Mouse (Mus musculus) 3T3-L1 (cell line): ENCODE measurements around the gene Itga6.
"Not testable (repeated sequence)": the region's sequence is repeated elsewhere in the genome, so short reads cannot be mapped to it uniquely, and the experiment has no call there.

Experiments
- DNase-seq: peaks from one replicate; pipeline ENCODE4 v3.0.0-alpha.2; 2015; ENCODE audit warnings: low read depth, low spot score

The Itga6 gene

DNA sequence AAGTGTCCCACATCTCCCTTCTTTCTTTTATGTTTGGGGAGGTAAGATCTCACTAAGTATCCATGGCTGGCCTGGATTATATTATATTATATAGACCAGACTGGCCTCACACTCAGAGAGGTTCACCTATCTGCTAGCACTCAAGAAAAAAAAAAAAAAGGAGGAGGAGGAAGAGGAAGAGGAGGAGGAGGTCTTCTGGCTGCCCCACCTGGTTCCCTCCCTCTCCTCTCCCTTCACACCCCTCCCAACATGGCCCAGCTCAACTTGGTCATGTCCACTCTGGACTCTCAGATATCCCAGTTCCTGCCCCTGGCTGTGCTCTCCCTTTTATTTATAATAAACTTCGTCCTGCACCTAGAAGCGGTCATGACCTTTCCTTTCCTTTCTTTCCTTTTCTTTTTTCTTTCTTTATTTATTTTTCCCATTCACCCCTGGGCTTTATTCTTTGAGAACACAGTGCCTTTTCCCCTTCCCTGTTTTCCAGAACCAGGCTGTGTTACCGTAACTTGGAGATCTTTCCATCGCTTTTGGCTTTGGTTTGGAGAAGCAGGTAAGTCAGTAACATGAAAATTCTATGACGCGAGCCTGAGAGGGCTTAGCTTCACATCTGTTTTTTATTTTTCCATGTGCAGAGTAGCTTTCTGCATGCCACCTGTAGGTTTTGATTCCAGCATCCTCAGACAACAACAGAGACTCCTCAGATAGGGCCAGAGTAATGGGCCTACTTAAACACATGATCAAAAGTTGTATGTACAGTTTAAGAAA, at the start of gene Itga6:
Itga6 (plus strand) TSS at position 7 of the 765 bp plus-strand sequence.
- no peak for DNase-seq

DNA sequence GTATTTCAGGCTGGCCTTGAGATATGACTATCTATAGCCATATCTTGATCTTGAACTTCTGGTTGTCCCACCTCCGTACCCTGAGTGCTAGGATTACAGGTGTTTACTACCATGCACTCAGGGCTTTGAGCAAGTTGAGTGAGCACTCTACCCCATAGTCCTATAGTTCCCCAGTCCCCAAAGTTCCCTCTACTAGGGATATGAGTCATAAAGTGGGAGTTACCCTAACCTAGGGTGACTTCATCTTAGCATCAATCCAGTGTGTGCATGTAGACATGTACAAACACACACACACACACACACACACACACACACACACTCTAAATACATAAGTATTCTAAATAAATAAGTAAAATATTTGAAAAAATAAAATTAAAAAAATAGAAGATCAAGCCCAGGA, 48.6 kb upstream of the Itga6 start:
- DNase-seq = peak; percentile 41

DNA sequence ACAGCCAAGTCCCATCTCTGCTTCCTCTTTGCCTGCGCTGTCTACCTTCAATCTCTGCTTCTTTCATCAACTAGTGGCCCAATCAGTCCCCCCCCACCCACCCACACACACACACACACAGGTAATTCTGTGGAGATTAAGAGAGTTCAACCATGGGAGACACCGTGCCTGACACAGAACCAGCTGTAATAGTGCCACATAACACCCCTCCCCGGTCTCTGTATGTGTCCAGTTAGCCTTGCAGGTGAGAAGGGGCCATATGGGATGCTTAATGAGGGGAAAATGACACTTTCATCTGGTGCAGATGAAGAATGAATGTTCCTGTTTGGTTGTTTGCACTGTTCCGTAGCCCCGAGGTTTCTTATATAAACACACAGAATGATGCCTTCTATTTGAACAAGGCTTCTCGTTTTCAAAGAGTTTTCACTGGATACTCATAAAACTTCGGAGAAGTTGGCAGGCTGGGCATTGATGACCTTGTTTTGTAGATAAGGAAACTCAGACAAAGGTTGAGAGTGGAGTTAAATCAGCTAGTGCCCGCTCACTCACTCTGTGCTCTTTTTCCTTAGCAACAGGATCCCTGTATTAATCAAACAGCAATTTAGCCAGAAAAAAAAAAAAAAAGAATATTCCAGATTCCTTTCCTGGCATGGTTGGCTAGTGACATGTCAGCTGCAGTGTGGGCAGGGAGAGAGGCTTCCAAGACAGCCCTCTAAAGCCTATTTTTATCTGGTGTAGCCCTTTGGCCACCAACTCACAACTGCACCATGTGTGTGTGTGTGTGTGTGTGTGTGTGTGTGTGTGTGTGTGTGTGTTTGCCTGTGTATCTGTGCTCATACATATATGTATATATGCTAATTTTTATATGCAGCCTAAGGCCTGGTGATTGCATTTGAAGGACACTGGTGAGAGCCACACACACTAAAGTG, 47.7 kb upstream of the Itga6 start:
- no peak for DNase-seq

DNA sequence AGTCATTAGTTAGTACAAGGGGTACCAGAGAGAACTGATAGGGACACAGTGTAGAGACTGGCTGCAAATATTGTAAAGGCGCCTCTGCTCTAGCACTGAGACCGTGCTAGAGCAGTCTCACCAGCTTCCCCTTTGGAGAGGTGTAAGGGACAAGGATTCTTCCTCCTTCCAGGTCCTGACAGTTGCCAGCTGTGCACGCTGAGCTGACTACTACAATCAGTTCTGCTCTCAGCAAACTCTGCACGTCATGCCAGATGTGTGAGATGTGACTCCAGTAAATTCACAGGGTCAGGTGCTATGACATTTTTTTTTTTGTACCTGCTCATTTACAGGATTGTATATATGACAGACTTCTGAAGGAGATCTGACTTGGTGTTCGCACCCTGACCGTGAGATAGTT, 47.0 kb upstream of the Itga6 start:
- no peak for DNase-seq

DNA sequence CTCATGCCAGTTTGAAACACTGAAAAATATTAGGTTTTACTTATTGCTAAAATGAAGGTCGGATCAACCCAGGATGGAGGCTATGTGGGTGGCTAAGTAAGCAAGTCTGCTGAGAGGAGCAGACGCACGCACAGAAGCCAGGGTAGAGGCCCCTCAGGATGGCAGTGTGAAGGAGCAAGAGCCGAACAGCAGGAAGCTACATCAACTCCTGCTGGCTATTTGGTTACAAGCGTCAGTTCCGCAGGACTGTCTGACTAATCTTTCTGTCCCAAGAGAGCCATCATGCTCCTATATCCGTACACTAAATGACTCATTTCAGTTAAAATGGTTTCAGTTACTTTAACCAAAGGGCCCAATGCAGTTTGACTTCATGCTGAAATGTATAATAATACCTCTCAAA, 46.5 kb upstream of the Itga6 start:
- DNase-seq = peak; percentile 95

DNA sequence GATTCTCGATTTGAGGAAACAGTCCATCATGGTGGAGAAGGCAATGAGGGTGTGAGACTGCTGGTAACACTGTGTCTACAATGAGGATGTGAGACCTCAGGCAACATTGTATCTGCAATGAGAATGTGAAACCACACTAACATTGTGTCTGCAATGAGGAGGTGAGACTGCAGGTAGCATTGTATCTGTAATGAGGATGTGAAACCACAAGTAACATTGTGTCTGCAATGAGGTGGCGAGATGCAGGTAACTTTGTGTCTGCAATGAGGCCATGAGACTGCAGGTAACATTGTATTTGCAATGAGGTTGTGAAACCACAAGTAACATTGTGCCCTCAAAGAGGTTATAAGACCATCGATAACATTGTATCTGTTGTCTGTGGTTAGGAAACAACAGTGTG, 44.1 kb upstream of the Itga6 start:
- DNase-seq = no peak

DNA sequence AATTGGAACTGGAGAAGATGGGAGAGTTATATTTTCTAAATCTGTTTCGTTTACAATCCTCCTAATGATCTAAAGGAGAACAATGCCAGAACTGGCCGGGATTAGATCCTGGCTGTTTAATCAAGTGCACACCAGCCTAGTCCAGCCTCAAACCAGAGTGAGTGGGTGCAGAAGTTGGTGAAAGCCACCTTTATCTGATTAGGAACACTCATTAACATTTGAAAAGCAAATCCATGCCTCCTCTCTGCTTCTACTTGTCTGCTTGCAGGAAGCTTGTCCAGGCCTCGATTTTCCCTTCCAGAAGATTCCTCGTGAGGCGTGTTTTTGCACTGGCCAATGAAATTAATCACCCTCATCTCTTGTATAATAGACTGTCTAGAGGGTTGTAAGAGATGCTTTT, 41.1 kb upstream of the Itga6 start:
- DNase-seq = no peak

DNA sequence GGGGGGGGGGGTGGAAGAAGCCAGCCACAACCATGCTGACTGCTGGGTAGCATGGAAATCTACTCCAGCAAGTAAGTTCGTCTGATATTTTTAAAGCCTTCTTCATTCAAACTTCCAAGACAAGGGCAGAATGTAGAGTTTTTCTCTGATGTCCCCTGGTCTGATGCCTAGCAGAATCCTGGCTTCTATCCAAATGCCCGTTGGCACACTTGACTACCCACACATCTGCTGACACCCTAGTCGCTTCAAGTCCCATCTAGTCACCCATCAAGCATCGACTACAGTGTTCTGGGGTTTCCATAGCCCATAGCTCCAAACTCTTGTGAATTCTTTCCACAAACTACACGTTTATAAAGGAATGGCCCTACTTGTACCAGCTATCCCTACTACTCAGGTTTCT, 36.5 kb upstream of the Itga6 start:
- no peak for DNase-seq

DNA sequence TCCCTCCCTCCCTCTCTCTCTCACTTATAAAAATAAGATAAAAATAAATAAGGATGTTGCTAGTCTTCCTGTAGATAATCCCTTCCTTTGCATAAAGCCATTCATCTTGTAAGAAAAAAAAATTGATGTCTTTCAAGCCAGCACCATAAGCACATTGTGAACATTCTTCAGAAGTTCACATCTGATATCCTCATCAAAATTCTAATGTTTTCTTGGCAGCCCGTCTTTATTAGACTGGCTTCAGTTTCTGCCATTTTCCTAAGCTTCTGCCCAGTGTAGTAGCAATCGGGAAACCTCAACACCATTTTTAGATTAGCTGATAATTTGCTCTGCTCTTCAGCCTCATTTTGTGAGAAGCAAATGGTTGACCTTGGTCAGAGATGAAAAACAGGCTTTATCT, 33.8 kb upstream of the Itga6 start:
- DNase-seq = no peak

DNA sequence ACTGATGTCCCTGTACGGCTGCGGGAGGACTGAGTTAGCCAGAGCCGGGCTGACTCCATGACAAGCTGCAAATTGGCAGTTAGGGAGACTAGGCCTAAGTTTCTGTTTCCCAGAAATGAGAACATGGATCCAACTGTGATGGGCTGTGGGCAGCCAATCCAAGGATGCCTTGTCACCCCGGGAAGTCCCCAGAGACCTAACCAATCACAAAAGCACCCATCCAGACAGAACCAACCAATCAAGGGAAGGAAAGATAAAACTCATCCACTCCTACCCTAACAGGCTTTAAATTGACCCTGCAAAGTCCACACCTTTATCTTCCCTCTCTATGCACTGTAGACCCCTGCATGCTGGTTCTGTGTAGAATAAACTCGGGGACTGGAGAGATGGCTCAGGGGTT, 31.0 kb upstream of the Itga6 start:
- DNase-seq = no peak

DNA sequence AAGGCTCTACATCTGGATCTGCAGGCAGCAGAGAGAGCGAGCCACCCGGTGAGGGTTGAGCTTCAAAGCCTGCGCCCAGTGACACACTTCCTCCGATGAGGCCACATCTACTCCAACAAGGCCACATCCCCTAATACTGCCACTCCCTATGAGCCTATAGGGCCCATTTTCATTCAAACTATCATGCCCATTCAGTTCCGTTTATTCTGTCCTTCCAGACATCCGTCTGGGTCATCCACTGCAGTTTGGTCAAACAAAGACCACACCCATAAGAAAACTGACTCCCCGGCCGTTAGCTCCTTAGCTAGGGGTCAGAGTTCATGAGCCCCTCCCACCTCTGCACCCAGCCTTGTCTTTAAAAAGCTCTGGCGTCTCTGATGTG, 26.4 kb upstream of the Itga6 start:
- DNase-seq = no peak

DNA sequence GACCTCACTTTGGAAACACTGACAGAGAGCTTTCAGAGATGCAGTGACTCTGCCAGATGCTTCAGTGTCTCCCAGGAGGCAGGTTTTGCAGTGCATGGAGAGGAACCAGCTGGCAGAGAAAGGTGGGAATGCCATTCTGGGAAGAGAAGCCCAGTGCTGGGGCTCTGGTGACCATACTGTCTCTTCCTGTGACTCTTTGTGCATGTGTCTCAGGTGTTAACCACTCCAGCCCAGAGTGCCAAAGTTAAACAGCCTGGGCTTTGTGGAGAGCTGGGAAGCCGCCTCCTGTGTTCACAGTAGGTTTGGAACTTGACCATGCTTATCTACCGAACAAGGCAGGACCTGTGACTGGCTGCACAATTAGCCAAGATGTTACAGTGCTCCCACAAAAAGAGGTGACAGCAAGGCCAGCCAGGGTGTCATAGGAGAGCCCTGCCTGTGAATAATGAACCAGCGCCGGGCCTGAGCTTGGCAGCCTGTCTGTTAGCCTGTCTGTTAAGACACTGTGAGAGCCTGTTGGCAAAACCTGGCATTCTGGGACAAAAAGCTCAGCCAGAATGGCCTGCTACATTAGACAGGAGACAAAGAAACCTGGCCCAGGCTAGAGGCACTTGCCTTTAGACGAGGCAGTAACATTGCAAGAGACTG, 25.9 kb upstream of the Itga6 start:
- DNase-seq = no peak

DNA sequence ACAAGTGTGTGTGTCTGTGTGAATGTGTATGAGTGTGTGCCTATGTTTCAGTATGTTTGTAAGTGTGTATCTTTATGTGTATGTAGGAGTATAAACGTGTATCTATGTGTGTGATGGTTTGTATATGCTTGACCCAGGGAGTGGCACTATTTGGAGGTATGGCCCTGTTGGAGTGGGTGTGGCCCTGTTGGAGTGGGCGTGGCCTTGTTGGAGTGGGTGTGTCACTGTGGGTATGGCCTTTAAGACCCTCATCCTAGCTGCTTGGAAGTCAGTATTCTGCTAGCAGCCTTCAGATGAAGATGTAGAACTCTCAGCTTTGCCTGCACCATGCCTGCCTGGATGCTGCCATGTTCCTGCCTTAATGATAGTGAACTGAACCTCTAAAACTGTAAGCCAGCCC, 24.9 kb upstream of the Itga6 start:
- DNase-seq = not testable (repeated sequence)

DNA sequence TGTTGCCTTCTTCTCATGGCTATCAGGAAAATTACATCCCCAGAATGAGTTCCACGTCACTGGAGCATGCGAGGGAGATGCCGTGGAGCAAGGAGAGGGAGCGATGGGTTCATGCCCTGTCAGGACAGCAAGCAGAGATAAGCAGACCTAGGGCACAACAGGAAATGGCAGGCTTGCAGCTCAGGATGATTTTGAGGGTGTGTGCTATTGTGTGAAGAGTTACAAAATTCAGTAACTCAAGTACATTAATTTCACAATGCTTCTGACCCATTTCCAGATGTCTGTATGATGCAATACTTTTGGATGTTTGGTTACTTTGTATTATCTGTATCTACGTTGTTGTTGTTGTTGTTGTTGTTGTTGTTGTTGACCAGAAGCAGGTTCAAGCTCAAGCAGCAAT, 22.5 kb upstream of the Itga6 start:
- DNase-seq = peak; percentile 49

DNA sequence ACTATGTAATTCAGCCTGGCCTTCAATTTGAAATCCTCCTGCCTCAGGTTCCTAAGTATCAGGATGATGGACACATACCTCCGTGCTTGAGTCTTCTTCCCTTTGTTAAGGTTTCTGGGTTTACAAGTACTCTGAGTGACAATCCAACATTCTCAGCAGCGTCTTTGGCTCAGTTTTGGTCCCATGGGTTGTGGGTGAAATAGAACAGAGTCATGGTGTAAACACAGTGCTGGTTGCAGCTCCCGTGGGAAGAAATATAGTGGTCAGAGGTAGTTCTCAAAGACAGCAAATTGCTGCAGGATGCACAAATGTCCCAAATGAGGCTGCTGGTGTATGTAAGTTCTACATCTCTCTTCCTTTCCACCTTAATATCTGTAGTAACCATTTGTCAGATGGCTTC, 21.8 kb upstream of the Itga6 start:
- peak; percentile 34 for DNase-seq

DNA sequence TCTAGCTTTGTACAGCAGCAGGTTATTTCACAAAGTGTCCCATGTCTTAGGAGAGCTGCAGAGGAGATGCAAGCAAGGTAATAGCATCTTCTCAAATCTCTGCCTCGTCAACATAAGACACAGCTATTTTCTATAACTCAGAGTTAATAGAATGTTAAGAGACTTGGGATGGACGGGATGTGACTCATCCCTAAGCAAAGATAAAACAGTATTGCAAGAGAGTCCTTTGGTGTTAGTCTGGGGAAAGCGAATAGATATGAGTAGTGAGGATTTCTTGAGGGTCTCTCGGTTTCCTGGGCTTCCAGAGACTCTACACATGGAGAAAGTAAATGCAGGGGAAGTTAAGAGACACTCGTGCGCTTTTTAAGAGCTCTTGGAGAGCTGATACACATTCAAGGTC, 21.4 kb upstream of the Itga6 start:
- peak; percentile 47 for DNase-seq

DNA sequence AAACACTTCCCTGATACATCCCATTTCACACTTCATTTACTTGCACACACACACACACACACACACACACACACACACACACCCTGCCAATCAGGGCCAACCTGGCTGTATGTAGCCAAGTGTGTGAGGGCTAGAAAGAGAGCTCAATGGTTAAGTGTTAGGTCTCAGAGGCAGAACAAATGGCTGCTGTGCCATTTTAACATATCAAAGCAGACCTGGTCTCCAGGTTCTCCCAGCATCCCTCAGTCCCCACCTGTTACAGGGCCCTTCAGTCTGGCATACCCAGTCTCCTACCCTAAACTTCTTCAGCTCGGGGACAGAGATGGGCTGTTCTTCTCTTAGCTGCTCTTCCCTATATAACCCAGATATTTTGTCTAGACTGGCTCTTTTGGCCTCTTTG, 20.0 kb upstream of the Itga6 start:
- no peak for DNase-seq

DNA sequence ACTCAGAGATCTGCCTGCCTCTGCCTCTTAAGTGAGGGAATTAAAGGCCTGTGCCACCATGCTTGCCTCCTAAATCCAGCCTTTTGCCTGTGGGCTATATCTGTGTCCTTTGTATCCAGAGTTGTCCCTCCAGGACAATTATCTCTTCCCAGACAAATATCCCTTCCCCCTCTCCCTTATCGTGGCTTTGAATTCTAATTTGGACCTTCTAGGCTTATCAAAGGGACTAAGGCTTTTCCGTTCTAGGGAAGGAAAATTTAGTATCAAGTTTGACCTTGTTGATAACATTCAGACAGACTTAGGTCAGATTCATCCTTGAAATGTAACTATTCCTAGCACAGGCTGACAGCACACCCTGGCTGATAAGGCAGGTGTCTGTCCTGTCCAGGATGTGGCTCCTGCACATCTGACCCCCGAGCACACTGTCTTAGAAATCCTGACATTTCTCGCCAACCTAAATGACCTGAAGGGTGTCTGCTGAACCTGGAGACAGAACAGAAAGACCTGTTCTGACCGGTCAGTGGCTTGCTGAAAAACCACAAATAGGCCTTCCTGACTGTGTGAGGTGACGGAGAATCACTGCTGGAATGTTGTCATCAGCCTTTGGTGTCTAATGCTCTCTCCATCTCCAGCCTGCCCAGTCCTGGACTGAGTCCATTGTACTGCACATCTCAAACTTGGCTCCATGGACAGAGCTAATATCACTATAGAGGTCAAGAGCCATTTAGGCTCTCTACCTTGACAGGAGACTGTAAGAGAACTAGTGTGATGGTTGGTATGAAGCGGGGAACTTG, 18.3 kb upstream of the Itga6 start:
- no peak for DNase-seq

DNA sequence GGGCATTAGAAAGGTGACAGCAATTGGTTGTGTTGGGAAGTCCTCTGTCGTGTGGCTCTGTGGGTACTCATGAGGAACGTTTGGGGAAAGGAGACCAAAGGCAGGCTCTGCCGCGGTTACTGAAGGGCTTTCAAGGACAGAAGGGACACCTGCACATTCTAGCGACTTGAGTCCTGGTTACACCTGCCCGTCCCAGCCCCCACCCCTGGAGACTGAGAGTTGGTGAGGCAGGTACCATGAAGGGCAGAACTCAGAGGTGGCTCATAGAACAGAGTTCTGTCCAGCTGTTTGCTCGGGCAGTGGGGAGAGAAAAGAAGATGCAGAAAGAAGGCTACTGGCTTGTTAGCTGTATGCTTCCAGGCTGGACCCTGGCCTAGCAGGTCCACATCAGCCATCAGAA, 17.1 kb upstream of the Itga6 start:
- no peak for DNase-seq

DNA sequence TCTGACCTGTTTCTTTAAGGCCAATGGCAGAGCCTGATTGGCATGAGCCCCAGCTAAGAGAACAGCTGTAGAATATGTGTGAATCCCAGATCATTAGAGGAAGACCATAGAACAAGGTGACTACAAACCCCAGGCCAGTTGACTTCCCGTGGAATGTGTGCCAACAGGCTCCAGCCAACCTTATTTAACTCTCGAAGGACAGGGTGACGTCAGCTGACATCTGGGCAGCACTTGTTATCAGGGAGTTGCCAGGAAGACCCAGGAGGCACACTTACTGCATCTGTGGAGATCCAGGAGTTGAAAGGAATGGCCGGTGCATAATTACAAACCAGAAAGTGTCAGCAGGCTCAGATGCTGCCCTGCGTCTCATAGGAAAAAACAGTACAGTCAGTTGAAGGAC, 16.6 kb upstream of the Itga6 start:
- DNase-seq = peak; percentile 50
